Mouse (Mus musculus) C2C12 (cell line): ENCODE results near the gene Dock2. TPM values are rescaled to one million over a fixed set of nuclear protein-coding genes. Genes with fewer than 3 reads are reported as not detected.

Source experiments
- H3K27me3 ChIP-seq: one replicate; pipeline ENCODE4 v1.6.1; 2011; ENCODE audit not compliant: control insufficient read depth, insufficient read depth, insufficient read length
- H3K36me3 ChIP-seq: one replicate; pipeline ENCODE4 v1.6.1; 2011; ENCODE audit not compliant: control insufficient read depth, insufficient read depth
- H3K4me3 ChIP-seq: one replicate; pipeline ENCODE4 v1.5.1; 2011; ENCODE audit warnings: mild to moderate bottlenecking, control low read depth; ENCODE audit not compliant: poor library complexity, insufficient read depth, severe bottlenecking
- H3K79me2 ChIP-seq: one replicate; pipeline ENCODE4 v1.6.1; 2011; ENCODE audit not compliant: control insufficient read depth, insufficient read depth
- H3K79me3 ChIP-seq: one replicate; pipeline ENCODE4 v1.6.1; 2011; ENCODE audit warnings: low read depth, control low read depth
- H3ac ChIP-seq: one replicate; pipeline ENCODE3; 2011; ENCODE audit warnings: low read depth; ENCODE audit not compliant: control insufficient read depth, insufficient read length
- CEBPB ChIP-seq: IDR thresholded peaks from one replicate; pipeline ENCODE4 v1.6.1; 2011; ENCODE audit warnings: low read depth, mild to moderate bottlenecking, control low read depth, moderate library complexity
- CTCF ChIP-seq: IDR thresholded peaks from one replicate; pipeline ENCODE4 v1.5.1; 2011; ENCODE audit not compliant: control insufficient read depth, insufficient read depth, insufficient read length
- FOSL1 ChIP-seq: IDR thresholded peaks from one replicate; pipeline ENCODE4 v1.8.0; 2011; ENCODE audit warnings: mild to moderate bottlenecking, low read length; ENCODE audit not compliant: poor library complexity, insufficient read depth, severe bottlenecking
- MAX ChIP-seq: IDR thresholded peaks from one replicate; pipeline ENCODE4 v1.6.1; 2011; ENCODE audit warnings: mild to moderate bottlenecking, control low read depth
- MYOD1 ChIP-seq: IDR thresholded peaks from one replicate; pipeline ENCODE4 v1.6.1; 2011; ENCODE audit warnings: low read depth; ENCODE audit not compliant: control insufficient read depth, insufficient read length
- MYOG ChIP-seq: IDR thresholded peaks from one replicate; pipeline ENCODE4 v1.6.1; 2011; ENCODE audit not compliant: control insufficient read depth, insufficient read length; ENCODE audit errors: extremely low read depth
- USF1 ChIP-seq: IDR thresholded peaks from one replicate; pipeline ENCODE4 v1.6.1; 2011; ENCODE audit warnings: low read depth, mild to moderate bottlenecking, control low read depth, moderate library complexity
- polyA plus RNA-seq: library from polyadenylated mRNA; unstranded; fragments of >200 nt; fragmentation: generic; extraction: Trizol; gene quantifications from one replicate; pipeline ENCODE4 v1.2.1, GENCODE M21; 2012; ENCODE audit warnings: missing spikeins

Dock2 gene
- polyA plus RNA-seq, 1 experiment, result 0.01 TPM

DNA sequence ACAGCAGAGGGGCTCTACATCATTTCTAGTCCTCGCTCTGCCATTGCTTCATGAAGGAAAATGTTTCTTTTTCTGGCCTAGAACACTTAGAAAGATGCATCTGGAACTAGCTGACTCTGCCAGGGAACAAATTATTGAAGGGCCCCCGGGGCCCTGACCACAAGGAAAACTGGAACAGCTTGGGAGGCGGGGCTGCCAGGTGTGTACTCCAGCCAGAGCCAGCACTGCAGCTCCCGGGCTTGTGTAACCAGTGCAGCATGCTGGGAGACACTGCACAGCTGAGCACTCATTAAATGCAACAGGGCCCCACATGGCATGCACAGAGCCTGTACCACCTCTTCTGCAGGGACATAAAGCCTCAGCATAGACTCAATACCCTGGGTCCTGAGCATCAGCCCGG lies 265.1 kb downstream of the Dock2 start:
- Histone ChIP-seq H3K27me3 (no peaks in the 10 kb centered on the region), H3K79me2 (no peaks in the 10 kb centered on the region), H3K4me3 (no peak overlapping the region), H3ac (no peak overlapping the region), H3K36me3 (no peaks in the 10 kb centered on the region), H3K79me3 (no peaks in the 10 kb centered on the region)
- TF ChIP-seq FOSL1 (no peak), USF1 (no peak), MAX (no peak), MYOD1 (no peak), CEBPB (no peak), CTCF (no peak), MYOG (no peak)

DNA sequence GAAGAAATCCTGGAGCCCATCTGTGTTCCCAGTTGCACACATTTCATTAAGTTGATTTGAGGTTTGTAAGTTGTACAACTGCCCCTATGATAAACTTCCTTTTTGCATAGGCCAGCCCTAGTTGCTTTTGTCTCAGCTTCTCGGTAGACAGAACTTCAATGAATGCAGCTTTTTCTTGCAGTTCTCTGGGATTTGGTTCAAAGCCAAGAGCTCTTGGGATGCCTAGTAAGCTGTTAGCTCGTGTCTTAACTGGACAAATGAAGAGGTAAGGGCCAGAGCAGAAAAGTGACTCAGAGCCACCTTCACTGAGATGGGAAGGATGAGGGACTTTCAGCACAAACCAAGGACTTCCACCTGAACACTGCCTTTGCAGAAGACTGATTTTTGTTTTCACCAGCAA lies 266.7 kb downstream of the Dock2 start:
- Histone ChIP-seq H3K27me3 (no peaks in the 10 kb centered on the region), H3K36me3 (no peaks in the 10 kb centered on the region), H3K79me2 (no peaks in the 10 kb centered on the region), H3K4me3 (no peak overlapping the region), H3K79me3 (no peaks in the 10 kb centered on the region), H3ac (no peak overlapping the region)
- TF ChIP-seq MYOG (no peak), USF1 (no peak), CEBPB (no peak), FOSL1 (no peak), CTCF (no peak), MAX (no peak), MYOD1 (no peak)

DNA sequence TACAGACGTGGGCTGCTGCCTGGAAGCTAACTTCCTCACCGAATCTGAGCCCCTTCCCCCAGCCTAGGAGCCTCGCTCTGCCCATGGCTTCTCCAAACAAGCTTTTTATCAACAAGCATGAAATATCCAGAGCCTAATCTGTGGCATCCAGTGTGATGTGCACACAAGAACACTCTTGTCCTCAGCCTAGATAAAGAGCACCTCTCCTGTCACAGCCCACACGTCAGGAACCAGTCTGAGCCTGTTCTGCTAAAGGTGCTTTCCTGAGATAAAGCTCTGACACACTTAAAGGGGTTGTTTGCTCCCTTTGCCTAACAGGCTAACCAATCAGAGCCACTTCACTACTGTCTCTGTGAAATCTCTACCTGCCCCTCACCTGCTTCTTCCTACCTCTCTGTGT lies 268.4 kb downstream of the Dock2 start:
- Histone ChIP-seq H3K4me3 (no peak overlapping the region), H3K27me3 (no peaks in the 10 kb centered on the region), H3ac (no peak overlapping the region), H3K36me3 (no peaks in the 10 kb centered on the region), H3K79me3 (no peaks in the 10 kb centered on the region), H3K79me2 (no peaks in the 10 kb centered on the region)
- no peak for TF ChIP-seq CTCF
- no peak for TF ChIP-seq USF1
- no peak for TF ChIP-seq FOSL1
- TF ChIP-seq MYOD1, result no peak
- no peak for TF ChIP-seq MAX
- TF ChIP-seq MYOG, result no peak
- TF ChIP-seq CEBPB, result no peak

DNA sequence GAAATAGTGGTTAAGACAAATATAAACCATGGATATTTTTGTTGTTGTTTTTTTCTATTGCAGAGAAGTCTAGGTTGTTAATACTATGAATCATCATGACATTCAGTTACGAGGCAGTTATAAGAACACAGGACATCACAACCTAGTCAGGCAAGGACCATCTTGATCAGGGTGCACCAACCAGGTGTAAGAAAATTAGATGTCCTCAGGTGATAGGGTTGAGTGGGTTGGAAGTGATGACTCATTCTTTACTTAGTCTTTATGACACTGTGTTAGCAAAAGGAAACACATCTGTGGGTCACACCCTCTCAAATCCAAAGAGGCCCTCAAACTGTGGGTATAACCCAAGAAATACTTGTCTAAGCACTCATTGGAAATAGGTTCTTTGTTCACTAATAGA lies 277.3 kb downstream of the Dock2 start:
- H3ac ChIP-seq, result no peak overlapping the region
- H3K27me3 ChIP-seq, result no peaks in the 10 kb centered on the region
- no peak overlapping the region for H3K4me3 ChIP-seq
- H3K79me3 ChIP-seq, result no peaks in the 10 kb centered on the region
- H3K79me2 ChIP-seq, result no peaks in the 10 kb centered on the region
- TF ChIP-seq MAX (no peak), CTCF (no peak), USF1 (no peak), MYOD1 (no peak)
- no peaks in the 10 kb centered on the region for H3K36me3 ChIP-seq

DNA sequence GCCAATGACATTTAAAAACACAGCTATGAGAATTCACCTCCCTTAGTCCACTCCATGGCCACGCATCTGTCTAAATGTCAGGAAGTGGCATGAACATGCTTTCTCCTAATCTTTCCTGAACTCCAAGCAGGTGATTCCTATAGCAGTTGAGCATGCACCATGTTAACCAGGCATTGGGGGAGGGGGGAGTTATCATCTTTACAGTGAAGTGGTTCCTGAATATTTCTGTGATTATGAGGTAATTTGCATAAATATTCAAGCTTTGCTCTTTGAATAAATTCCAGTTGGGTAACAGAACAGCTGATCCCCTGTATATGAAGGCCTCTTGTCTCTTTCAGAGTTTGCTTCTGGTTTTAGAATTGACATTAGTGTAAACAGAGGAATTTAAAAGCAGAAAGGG lies 284.0 kb downstream of the Dock2 start:
- H3K79me3 ChIP-seq, result no peaks in the 10 kb centered on the region
- no peak overlapping the region for H3K4me3 ChIP-seq
- TF ChIP-seq FOSL1, result no peak
- TF ChIP-seq CTCF, result no peak
- no peak for TF ChIP-seq MAX
- TF ChIP-seq MYOD1, result no peak
- TF ChIP-seq USF1, result no peak
- TF ChIP-seq CEBPB, result no peak
- no peak for TF ChIP-seq MYOG
- H3K36me3 ChIP-seq, result no peaks in the 10 kb centered on the region
- H3K27me3 ChIP-seq, result no peaks in the 10 kb centered on the region
- H3ac ChIP-seq, result no peak overlapping the region
- H3K79me2 ChIP-seq, result no peaks in the 10 kb centered on the region

DNA sequence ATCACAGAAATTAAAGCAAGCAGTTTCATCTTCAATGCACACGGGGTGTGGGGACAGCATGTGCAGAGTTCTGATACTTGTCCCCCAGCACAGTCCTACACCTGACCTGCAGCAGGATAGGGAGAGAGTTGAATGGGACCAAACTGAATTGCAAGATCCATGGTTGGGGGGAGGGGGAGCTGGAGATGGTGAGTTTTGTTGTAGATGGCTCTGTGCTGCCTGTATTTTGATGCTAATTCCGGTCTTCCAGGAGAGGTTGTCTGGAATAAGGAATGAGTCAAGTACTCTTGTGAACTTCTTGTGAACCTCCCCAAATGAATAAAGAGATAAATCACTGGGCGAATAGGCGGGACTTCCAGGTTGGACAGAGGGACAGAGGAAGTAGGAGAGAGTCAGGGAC lies 289.0 kb downstream of the Dock2 start:
- Histone ChIP-seq H3K4me3 (no peak overlapping the region), H3ac (no peak overlapping the region), H3K27me3 (no peaks in the 10 kb centered on the region), H3K79me2 (no peaks in the 10 kb centered on the region), H3K36me3 (no peaks in the 10 kb centered on the region), H3K79me3 (no peaks in the 10 kb centered on the region)
- no peak for TF ChIP-seq CEBPB
- TF ChIP-seq FOSL1, result no peak
- no peak for TF ChIP-seq MYOG
- TF ChIP-seq CTCF, result no peak
- no peak for TF ChIP-seq MAX
- no peak for TF ChIP-seq USF1
- TF ChIP-seq MYOD1, result no peak
